Mouse (Mus musculus) cerebellum, adult 9-11 months (tissue): ENCODE results near the gene Zfp827.

ENCODE experiments used
- DNase-seq: peaks from one replicate; pipeline ENCODE4 v3.0.0; 2022

Zfp827 gene

GRCm38 (mm10) chr8:79227194-79227593 lies 199.0 kb downstream of the Zfp827 start:
- DNase-seq: no peak

DNA sequence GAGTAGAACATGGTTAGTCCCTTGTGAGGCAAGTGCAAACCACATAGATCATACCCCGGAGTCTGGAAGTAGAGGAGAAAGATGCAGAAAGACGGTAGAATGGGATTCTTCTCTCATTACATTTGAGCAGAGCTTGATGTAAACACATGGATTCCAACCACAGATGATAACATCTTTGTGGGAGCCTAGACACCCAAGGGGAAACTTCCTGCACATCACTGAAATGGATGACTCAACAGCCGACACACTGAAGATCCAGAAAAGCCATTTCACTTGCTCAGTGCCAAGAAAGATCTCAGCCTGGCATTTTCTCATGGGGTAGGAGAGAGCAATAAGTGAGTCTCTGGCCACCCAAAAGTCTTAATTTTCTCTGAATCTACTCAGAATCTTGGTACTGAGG lies 199.7 kb downstream of the Zfp827 start:
- DNase-seq: no peak

DNA sequence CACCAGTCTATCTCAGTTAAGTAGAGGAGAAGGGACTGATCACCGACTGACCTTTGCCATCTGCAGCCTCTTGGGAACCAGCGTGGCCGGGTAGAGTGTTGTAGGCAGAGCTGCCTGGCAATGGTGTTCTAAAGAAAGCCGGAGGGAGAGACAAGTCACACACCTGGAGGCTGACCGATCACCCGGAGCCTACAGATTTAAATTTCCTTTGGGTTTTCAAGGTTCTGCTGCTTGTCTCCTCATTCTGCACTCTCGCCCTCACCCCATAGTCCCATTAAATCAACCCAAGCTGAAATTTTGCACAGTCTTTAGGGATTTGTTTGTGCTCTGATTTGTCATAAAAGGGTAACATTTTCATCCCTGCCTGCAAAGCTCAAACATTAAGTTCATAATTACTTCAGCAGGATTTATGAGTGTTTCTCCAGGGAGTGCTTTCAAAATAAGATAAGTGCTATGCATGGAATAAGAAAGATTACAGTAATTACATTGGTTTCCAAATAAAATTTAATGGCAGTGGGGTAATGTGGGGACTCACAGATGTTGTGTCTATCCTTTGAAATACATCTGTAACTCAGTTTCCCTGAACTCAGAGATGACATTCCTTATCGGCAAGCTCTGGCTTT lies 201.1 kb downstream of the Zfp827 start:
- no peak for DNase-seq

- DNase-seq: no peak
Measured at GRCm38 (mm10) chr8:79239320-79239719, 211.1 kb downstream of the Zfp827 start.

DNA sequence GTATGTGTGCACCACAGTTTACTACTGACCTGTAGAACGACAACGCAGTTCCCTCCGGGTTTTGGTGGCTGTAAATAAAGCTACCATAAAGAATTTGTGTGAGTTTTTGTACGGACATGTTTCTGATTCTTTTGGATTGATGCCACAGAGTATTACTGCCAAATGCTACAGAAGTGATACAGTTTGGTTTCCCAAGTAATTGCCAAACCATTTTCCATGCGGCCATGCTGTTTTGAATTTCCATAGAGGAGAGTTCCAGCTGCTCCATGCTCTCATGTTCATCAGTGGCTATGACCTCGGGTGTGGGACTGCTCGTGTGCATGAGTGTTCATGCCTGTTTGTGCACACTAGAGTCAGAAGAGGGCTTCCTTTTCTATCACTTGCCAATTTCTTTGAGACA lies 211.8 kb downstream of the Zfp827 start:
- DNase-seq: no peak
